Mouse (Mus musculus): Measurements from ENCODE around the gene Cdh10. TPM values are rescaled to one million over a fixed set of nuclear protein-coding genes. Genes with fewer than 3 reads are reported as not detected.

Cdh10 gene
- total RNA-seq, 2 experiments from 2014 or later = 0.10 to 0.17 TPM

DNA sequence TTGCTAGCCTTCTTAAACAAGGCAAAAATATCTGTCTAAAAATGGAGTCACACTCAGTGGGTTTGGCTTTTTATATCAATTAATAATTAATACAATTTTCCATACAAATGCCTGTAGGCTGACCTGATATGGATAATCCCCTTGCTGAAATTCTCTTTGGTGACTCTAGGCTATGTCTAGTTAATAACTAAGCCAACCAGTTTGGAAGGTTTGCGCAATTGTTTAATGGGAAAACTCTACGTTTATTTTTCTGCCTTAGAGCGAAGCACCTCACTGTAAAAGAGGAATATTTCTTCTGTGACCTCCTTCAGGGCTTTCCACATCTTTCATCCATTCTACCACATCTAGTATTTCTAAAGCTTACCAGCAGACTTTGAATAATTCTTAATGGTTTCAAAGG lies 133.5 kb downstream of the Cdh10 start:
- intact Hi-C loops (cut with DNase I) = no loop called here
- no peak for DNase-seq

GRCm38 (mm10) chr15:18975041-18975440 lies 156.3 kb downstream of the Cdh10 start:
- intact Hi-C loops (cut with DNase I) = no loop called here
- no peak for DNase-seq

DNA sequence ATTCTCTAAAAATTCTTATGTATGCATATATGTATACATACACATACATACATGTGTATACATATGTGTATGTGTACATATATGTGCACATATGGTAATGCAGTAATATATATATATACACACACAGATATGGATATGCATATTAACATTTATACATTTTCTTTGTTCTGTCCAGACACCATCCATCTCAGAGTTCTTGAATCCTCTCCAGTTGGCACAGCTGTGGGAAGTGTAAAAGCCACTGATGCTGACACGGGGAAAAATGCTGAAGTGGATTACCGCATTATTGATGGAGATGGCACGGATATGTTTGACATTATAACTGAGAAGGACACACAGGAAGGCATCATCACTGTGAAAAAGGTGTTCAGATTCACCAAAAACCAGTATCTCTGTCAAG lies 166.1 kb downstream of the Cdh10 start:
- no peak for DNase-seq
- intact Hi-C loops (cut with DNase I) = no loop called here

GRCm38 (mm10) chr15:18987671-18988070 lies 168.9 kb downstream of the Cdh10 start:
- intact Hi-C loops (cut with DNase I) = no loop called here
- DNase-seq = no peak

GRCm38 (mm10) chr15:18993512-18993911 lies 174.8 kb downstream of the Cdh10 start:
- DNase-seq = peak in 1 of 2 experiments; percentile 3
- intact Hi-C loops (cut with DNase I) = no loop called here

DNA sequence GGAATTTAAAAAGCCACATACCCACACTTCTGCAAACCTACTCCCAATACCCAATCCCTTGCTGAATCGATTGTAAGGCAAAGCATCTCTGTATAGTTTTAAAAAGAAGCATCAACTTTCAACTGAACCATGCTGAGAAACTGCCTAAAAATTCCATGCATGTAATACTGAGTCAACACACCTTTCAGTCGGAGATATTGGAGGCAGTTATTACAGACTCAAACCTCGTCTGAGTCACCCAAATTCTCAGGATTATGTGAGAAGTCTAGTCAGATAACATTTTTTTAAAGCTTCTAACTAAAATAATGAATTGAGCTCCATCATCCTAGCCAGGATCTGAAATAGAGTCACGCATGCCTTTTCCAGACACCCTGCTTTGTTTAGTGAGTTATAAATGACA lies 175.5 kb downstream of the Cdh10 start:
- intact Hi-C loops (cut with DNase I) = no loop called here
- no peak for DNase-seq

DNA sequence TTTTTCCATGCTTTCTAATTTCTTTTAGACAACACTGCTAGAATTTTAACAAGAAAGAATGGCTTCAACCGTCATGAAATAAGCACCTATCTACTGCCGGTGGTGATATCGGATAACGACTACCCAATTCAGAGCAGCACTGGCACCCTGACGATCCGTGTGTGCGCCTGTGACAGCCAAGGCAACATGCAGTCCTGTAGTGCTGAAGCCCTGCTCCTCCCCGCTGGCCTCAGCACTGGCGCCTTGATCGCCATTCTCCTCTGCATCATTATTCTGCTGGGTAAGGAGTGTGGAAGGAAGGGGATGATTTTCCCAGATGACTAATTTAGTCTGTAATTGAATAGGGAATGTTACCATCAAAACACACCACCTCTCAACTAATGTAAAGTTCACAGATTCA lies 192.1 kb downstream of the Cdh10 start:
- intact Hi-C loops (cut with DNase I) = no loop called here
- DNase-seq = no peak

DNA sequence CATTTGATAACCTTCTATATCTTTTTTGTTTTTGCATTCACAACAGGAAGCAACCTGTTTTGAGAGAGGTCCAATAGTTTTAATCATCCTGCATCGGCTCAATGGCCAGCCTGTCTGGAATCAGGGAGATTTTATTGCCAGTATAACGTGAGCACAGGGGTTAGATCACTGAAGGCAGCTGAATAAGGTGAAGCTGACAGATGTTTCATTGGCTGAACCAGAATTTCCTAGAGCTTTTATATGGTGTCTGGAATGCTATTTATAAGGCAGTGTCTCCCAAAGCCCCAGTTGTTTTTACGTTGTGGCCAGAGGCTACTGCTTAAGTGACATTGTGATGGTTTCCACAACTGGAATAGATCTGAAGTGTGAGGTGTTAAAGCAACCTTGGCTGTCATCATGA lies 214.2 kb downstream of the Cdh10 start:
- intact Hi-C loops (cut with DNase I) = no loop called here

GRCm38 (mm10) chr15:19040077-19040476 lies 221.3 kb downstream of the Cdh10 start:
- intact Hi-C loops (cut with DNase I) = no loop called here
- DNase-seq = no peak

More for the DNA sequence above, 214.2 kb downstream of the Cdh10 start:
- no peak for DNase-seq

Measured in heart, postnatal 10 days (tissue).